Mouse (Mus musculus): ENCODE measurements around the gene Htr1a.

- TF ChIP-seq CTCF (IDR thresholded peaks at IDR 0.05) (no peak), EP300 (IDR thresholded peaks at IDR 0.05) (no peak)
Observed at GRCm38 (mm10) chr13:105412327-105412722, 31.1 kb upstream of the Htr1a start.
